Mouse (Mus musculus) cerebellum, adult 11-12 months (tissue): ENCODE data around the gene Socs7.
A peak's percentile ranks its signal among the peaks of the same experiment; 100 is the strongest.

ENCODE experiments used
- DNase-seq: peaks from one replicate; pipeline ENCODE4 v3.0.0; 2022

Socs7 gene

GRCm38 (mm10) chr11:97422507-97422906 is 60.2 kb downstream of the Socs7 start:
- no peak for DNase-seq

- no peak for DNase-seq
These were observed 61.8 kb downstream of the Socs7 start for GRCm38 (mm10) chr11:97424092-97424692.

GRCm38 (mm10) chr11:97424802-97425201 is 62.5 kb downstream of the Socs7 start:
- DNase-seq, result no peak

DNA sequence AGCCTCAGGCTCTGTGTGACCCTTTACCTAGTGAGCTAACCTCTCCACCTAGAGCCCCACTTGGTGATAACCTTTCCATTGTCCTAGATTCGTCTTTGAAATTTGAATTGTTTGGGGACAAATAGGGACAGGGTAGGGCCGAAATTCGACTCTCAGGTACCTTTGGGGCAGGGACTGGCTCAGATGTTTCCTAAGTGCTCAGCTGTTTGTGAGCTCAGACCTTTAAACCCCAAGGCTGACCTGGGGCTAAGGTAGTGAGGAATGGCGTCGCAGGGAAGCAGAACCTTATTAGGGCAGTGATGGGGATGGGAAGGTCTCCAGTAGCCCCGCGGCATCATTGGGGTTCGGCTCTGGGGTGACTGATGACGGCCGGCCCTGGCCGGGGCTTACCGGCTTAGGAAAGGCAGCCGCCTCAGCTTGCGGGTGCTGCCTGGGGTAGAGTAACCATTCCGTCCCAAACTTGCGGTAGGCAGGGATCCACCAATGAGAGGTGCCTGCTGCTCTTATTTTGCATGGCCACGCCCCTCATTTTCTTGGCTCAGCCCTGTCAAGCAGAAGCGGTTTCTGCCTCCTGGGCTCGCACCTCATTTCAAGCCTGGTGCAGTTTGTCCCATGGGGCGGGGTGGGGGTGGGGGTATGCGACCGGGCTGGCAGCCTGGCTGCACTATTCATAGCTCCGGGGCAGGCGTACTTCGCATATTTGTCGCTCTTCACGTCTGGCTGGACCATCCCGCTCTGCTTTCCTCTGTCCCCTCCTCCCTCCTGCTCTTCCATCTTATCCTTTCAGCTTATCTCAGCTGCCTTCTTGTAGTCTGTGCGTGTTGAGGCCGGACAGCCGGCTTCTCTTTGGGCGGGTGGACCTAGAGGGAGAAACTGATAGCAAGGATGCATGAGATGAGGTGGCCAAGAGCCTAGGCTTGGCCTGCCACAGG is 65.7 kb downstream of the Socs7 start:
- peak; percentile 77 for DNase-seq

GRCm38 (mm10) chr11:97428726-97429077 is 66.4 kb downstream of the Socs7 start:
- DNase-seq, result no peak

DNA sequence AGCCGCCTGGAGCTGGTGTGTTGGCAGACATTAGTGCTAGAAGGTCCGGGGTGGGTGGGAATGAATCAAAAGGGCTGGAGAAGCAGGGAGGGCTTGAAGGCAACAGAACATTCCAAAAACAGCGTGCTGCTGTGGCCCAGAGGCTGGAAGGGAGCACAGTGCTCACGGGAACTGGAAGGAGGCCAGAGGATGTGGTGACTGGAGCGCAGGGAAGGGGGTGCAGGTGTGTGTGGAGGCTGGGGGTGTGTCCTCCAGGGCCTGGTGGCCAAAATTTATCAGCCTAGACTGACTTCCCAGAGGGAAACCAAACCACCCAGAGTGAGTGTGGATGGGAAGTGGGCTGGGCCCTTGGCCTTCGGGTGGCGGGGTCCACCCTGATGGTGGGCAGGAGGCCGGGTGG is 67.3 kb downstream of the Socs7 start:
- DNase-seq, result no peak

DNA sequence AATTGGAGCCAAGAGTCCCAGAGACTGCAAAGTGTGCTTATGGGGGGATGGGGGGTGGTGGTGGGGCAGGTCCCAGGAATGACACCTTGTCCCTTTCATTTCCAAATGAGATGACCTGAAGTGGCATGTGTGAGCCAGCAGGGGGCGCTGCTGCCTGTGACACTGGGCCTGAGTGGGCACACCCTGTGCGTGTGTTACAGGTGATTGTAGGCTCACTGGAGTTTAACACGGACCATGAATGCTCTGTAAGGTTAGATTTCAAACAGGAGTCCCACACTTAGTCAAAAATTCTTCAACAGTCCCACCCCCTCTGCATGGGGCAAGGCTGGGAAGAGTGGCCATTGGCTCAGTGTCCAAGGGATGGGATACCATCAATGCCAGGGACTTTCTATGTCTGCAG is 69.7 kb downstream of the Socs7 start:
- DNase-seq, result peak; percentile 68

DNA sequence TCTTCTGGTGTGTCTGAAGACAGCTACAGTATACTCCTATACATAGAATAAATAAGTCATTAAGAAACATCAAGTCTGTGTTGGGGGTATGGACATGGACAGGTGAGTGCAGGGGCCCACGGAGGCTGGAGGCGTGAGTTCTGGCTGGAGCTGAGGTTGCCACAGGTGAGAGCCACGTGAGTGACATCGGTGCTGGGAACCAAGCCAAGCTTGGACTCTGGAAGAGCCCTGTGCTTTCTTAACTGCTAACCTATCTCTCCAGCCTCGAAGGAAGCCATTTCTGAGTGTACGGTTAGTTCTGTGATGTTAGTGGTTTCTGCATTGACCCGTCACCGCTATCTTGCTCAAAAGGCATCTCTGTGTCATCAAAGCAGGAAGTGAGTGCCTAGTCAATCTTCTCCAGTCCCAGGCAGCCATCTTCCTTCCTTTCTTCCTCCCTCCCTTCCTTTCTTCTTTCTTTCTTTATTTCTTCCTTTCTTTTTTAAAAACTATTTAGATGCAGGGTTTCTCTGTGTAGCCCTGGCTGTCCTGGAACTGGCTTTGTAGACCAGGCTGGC is 70.7 kb downstream of the Socs7 start:
- no peak for DNase-seq

GRCm38 (mm10) chr11:97434121-97434520 is 71.8 kb downstream of the Socs7 start:
- DNase-seq, result no peak

- DNase-seq, result peak; percentile 62
These were observed 72.5 kb downstream of the Socs7 start for GRCm38 (mm10) chr11:97434704-97435454.

GRCm38 (mm10) chr11:97435808-97436491 is 73.6 kb downstream of the Socs7 start:
- no peak for DNase-seq

GRCm38 (mm10) chr11:97437745-97438144 is 75.4 kb downstream of the Socs7 start:
- no peak for DNase-seq

DNA sequence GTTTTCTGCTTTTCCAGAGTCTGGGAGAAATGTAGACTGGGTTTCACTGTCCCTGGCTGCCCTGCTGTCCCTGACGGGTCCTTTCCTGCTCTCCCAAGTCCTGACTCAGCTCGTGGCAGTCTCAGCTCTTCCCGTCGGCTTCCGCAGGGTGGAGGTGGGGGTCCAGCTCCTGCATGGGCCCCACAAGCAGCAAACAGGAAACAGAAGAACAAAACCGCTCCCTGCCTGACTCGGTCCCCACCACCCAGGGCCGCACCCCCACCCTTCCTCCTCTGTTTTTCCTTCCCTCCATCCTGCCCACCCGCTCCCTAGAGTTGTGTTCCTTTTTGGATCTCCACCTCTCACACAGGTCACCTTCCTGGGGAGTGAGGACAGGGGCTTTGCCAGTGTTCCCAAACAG is 76.5 kb downstream of the Socs7 start:
- no peak for DNase-seq

DNA sequence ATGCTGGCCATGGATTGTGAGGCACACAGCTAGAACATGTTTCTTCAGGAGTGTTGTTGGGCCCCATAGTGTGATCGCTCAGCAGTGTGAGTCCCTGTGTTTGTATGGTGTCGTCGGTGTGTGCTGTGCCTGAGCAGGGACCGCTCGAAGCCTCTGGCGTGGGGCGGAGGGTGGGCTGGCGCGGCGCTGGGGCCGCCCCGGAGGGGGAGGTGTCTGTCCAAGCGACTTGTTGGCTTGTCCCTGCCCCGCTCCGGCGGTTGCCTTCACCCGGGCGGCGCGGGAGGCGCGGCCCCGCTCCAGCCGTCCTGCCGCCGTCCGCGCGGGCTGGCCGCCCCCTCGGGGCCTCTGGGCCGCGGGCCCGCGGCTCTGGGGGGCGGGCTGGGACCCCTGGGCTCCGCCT is 77.6 kb downstream of the Socs7 start:
- no peak for DNase-seq

GRCm38 (mm10) chr11:97440441-97440881 is 78.1 kb downstream of the Socs7 start:
- DNase-seq, result no peak

- DNase-seq, result peak; percentile 38
These were observed 78.8 kb downstream of the Socs7 start for GRCm38 (mm10) chr11:97441036-97441657.

GRCm38 (mm10) chr11:97441658-97442125 is 79.3 kb downstream of the Socs7 start:
- no peak for DNase-seq

GRCm38 (mm10) chr11:97442891-97443675 is 80.7 kb downstream of the Socs7 start:
- DNase-seq, result no peak

GRCm38 (mm10) chr11:97445596-97445995 is 83.2 kb downstream of the Socs7 start:
- DNase-seq, result no peak

DNA sequence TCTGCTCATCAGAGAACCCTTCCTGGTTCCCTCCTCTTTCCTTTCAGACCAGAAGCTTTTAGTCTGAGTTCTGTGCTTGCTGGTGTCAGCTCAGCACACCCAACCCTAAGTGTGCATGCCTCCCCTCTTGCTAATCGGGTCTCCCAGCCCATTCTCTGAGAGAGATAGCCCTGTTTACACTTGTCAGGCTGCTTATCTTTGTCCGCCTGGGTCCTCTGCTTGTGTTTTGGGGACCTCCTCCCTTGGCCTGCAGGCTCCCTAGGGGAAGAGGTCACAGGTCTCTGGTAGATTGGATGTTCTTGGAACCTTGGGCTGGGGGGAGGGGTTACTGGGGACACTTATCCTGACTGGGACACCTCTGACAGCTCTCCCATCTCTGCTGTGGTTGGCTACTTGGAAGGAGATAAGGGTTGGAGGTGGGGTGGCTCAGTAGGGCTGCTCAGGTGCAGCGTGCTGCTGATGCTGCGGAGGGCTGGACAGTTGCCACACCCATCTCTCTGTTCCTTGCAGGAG is 83.7 kb downstream of the Socs7 start:
- DNase-seq, result no peak

- peak; percentile 52 for DNase-seq
These were observed 85.6 kb downstream of the Socs7 start for GRCm38 (mm10) chr11:97447979-97448378.
